Mouse (Mus musculus) hindbrain, embryonic 15.5 days (tissue): ENCODE results near the gene Colgalt2. TPM values are rescaled to one million over a fixed set of nuclear protein-coding genes. Genes with fewer than 3 reads are reported as not detected.
"Not testable (repeated sequence)": the region's sequence is repeated elsewhere in the genome, so short reads cannot be mapped to it uniquely, and the experiment has no call there.

Experiments used
- ATAC-seq: fragments of 200-750 bp; cut with Nextera tagmentation; 2 replicates; pipeline ENCODE4 v1.8.0; 2017; ENCODE audit warnings: low read depth, moderate number of reproducible peaks, moderate TSS enrichment; ENCODE audit not compliant: low FRiP score
- H3K27ac ChIP-seq: fragments of 300-500 bp; sonication (generic); replicated peaks from 2 replicates; pipeline ENCODE4 v1.5.1; 2015; ENCODE audit warnings: mild to moderate bottlenecking, inconsistent platforms
- H3K27me3 ChIP-seq: fragments of 300-500 bp; sonication (generic); 2 replicates; pipeline ENCODE4 v1.6.1; 2015; ENCODE audit warnings: control low read depth, inconsistent platforms
- H3K36me3 ChIP-seq: fragments of 300-500 bp; sonication (generic); 2 replicates; pipeline ENCODE4 v1.6.1; 2015; ENCODE audit warnings: control low read depth, inconsistent platforms
- H3K4me1 ChIP-seq: fragments of 300-500 bp; sonication (generic); replicated peaks from 2 replicates; pipeline ENCODE4 v1.6.1; 2015; ENCODE audit warnings: control low read depth, inconsistent platforms
- H3K4me2 ChIP-seq: fragments of 300-500 bp; sonication (generic); 2 replicates; pipeline ENCODE4 v1.6.1; 2015; ENCODE audit warnings: moderate library complexity, mild to moderate bottlenecking, inconsistent platforms
- H3K4me3 ChIP-seq: fragments of 300-500 bp; sonication (generic); 2 replicates; pipeline ENCODE4 v1.5.1; 2015; ENCODE audit warnings: mild to moderate bottlenecking, inconsistent platforms
- H3K9ac ChIP-seq: fragments of 300-500 bp; sonication (generic); 2 replicates; pipeline ENCODE4 v1.6.1; 2015; ENCODE audit warnings: inconsistent platforms
- H3K9me3 ChIP-seq: fragments of 300-500 bp; sonication (generic); 2 replicates; pipeline ENCODE4 v1.6.1; 2016; ENCODE audit warnings: control low read depth, inconsistent platforms
- WGBS: fragments of 180-500 bp; shearing (Covaris S2); methylation state at CpG from one replicate; pipeline ENCODE4 v1.1.7; 2015; 5-methylcytosine and 5-hydroxymethylcytosine counted together
- polyA plus RNA-seq: library from polyadenylated mRNA; unstranded; fragments of >200 nt; fragmentation: Nextera tagmentation; extraction: Ambion mirVana; gene quantifications from 2 replicates; pipeline ENCODE4 v1.2.1, GENCODE M21; 2015

Colgalt2 gene
- polyA plus RNA-seq, 1 experiment from 2014 or later, result 3.7 TPM

DNA sequence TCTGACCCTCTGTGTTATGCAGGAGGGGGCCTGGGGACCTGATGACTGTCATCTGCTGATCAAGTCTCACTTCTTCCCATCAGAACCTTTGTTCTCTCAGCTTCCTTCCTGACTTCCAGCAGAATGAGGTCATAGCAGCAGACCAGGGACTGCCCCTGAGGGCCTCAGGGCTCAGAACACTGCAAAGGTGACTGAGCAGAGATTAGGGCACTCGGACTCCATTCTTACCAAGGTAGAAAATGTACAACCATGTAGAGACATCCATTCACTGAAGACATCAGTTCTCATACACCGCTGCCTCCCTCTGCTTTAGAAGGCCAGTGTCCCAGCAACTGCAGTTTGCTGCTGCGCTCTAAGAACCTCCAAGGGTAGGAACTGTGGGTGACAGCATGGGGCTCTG lies 23.4 kb downstream of the Colgalt2 start:
- Histone ChIP-seq H3K36me3 (no peaks in the 10 kb centered on the region), H3K27me3 (no peaks in the 10 kb centered on the region), H3K4me2 (no peak overlapping the region), H3K4me1 (no peaks in the 10 kb centered on the region), H3K27ac (no peak overlapping the region), H3K9me3 (no peaks in the 10 kb centered on the region), H3K9ac (no peak overlapping the region), H3K4me3 (no peak overlapping the region)
- ATAC-seq, result no peak
- WGBS, result 88% methylated on average over 3 of the region's 3 CpGs

DNA sequence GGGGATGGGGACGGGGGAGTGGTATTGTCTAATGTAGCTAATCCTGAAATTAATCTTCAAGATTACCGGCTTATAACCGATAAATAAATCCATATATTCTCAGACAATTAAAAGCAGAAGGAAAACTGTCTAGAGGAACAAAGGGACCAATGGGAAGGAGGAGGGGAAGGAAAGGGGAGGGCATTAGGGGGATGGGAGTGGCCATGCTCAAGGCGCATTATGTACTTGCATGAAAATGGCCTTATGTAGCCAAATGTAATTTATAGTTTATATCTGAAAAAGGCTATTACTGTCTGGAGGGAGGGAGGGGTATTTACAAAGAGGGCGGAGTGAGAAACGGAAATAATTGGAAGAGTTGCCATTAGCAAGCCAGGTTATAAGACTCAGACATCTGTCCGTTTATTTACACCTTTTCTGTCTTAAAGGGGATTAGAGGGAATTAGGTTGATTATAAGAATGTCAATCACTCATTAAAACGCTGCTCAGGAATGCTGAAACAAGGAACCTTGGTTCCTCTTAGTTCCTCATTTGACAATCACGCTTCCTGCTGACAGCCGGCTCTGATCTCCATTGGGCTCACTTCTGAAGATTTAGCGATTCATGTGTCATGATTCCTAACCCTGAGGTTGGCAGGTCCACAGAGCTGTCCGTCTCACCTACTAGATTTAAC lies 28.4 kb downstream of the Colgalt2 start:
- no peaks in the 10 kb centered on the region for H3K27me3 ChIP-seq
- H3K9me3 ChIP-seq, result no peaks in the 10 kb centered on the region
- H3K4me2 ChIP-seq, result no peak overlapping the region
- WGBS, result 82% methylated on average over 12 of the region's 12 CpGs
- H3K9ac ChIP-seq, result no peak overlapping the region
- no peaks in the 10 kb centered on the region for H3K4me1 ChIP-seq
- no peak overlapping the region for H3K4me3 ChIP-seq
- H3K36me3 ChIP-seq, result no peaks in the 10 kb centered on the region
- no peak for ATAC-seq
- no peak overlapping the region for H3K27ac ChIP-seq

DNA sequence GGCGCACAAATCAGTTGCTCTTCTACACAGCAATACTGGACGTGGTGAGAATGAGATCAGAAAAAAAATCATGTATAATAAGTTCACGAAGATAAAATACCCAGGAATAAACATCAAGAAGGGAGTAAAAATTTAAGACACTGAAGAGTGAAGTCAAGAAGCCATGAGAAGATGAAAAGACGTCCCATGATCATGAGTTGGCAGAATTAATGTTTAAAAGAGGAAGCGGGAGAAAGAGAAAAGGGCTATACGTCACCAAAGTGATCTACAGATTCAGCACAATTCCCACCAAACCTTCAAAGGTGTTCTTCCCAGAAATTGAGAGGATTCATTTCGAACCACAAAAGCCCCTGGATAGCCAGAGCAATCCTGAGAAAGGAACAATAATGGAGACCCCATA lies 30.2 kb downstream of the Colgalt2 start:
- Histone ChIP-seq H3K4me2 (no peak overlapping the region), H3K36me3 (no peaks in the 10 kb centered on the region), H3K9me3 (no peaks in the 10 kb centered on the region), H3K4me1 (no peaks in the 10 kb centered on the region), H3K27ac (no peak overlapping the region), H3K9ac (no peak overlapping the region), H3K4me3 (no peak overlapping the region), H3K27me3 (no peaks in the 10 kb centered on the region)
- 92% methylated on average over 7 of the region's 7 CpGs for WGBS
- no peak for ATAC-seq

- H3K36me3 ChIP-seq, result no peaks in the 10 kb centered on the region
- H3K9ac ChIP-seq, result no peak overlapping the region
- H3K4me1 ChIP-seq, result no peaks in the 10 kb centered on the region
- no peaks in the 10 kb centered on the region for H3K9me3 ChIP-seq
- H3K4me3 ChIP-seq, result no peak overlapping the region
- no peak overlapping the region for H3K27ac ChIP-seq
- 75% methylated on average over 4 of the region's 4 CpGs for WGBS
- no peaks in the 10 kb centered on the region for H3K27me3 ChIP-seq
- no peak for ATAC-seq
- H3K4me2 ChIP-seq, result no peak overlapping the region
Measured at GRCm38 (mm10) chr1:152434166-152434565, 34.5 kb downstream of the Colgalt2 start.

GRCm38 (mm10) chr1:152437518-152437917 lies 37.9 kb downstream of the Colgalt2 start:
- H3K27me3 ChIP-seq, H3K4me1 ChIP-seq, ATAC-seq, H3K9ac ChIP-seq, H3K4me3 ChIP-seq, H3K9me3 ChIP-seq, H3K4me2 ChIP-seq, H3K27ac ChIP-seq, H3K36me3 ChIP-seq: not testable (repeated sequence)
- WGBS, result 87% methylated on average over 17 of the region's 17 CpGs

- no peak for ATAC-seq
- Histone ChIP-seq H3K4me1 (no peaks in the 10 kb centered on the region), H3K27me3 (no peaks in the 10 kb centered on the region), H3K9me3 (no peaks in the 10 kb centered on the region), H3K9ac (no peak overlapping the region), H3K4me2 (no peak overlapping the region), H3K36me3 (no peaks in the 10 kb centered on the region), H3K4me3 (no peak overlapping the region), H3K27ac (no peak overlapping the region)
- 69% methylated on average over 4 of the region's 4 CpGs for WGBS
Measured at GRCm38 (mm10) chr1:152439408-152439807, 39.8 kb downstream of the Colgalt2 start.

DNA sequence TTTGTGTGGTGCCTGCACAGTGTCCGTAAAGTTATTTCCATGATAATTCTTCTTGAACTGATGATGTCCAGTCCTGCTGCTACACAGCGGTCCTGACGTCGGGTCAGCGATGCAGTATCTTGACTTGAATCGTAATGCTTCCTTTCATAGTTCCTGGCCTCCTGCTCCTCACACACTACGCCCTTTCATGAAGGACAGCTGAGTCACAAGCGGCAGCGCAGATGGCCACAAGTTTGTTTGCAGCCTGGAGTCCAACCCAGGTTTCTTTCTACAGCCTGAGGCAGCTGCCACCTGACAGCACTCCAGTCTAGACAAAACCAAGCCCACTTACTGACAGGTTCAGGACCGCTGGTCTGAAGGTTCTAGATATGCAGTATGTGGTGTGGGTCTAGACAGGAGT lies 40.2 kb downstream of the Colgalt2 start:
- no peaks in the 10 kb centered on the region for H3K9me3 ChIP-seq
- H3K4me1 ChIP-seq, result no peaks in the 10 kb centered on the region
- H3K9ac ChIP-seq, result no peak overlapping the region
- ATAC-seq, result no peak
- H3K4me3 ChIP-seq, result no peak overlapping the region
- no peaks in the 10 kb centered on the region for H3K27me3 ChIP-seq
- WGBS, result 80% methylated on average over 10 of the region's 10 CpGs
- no peak overlapping the region for H3K4me2 ChIP-seq
- H3K36me3 ChIP-seq, result no peaks in the 10 kb centered on the region
- no peak overlapping the region for H3K27ac ChIP-seq

- H3K4me2 ChIP-seq, result no peak overlapping the region
- no peak overlapping the region for H3K9ac ChIP-seq
- H3K27me3 ChIP-seq, result no peaks in the 10 kb centered on the region
- H3K27ac ChIP-seq, result no peak overlapping the region
- WGBS, result 84% methylated on average over 7 of the region's 7 CpGs
- H3K4me1 ChIP-seq, result no peaks in the 10 kb centered on the region
- no peak overlapping the region for H3K4me3 ChIP-seq
- no peaks in the 10 kb centered on the region for H3K36me3 ChIP-seq
- H3K9me3 ChIP-seq, result no peaks in the 10 kb centered on the region
- ATAC-seq, result no peak
Measured at GRCm38 (mm10) chr1:152444630-152445029, 45.0 kb downstream of the Colgalt2 start.

DNA sequence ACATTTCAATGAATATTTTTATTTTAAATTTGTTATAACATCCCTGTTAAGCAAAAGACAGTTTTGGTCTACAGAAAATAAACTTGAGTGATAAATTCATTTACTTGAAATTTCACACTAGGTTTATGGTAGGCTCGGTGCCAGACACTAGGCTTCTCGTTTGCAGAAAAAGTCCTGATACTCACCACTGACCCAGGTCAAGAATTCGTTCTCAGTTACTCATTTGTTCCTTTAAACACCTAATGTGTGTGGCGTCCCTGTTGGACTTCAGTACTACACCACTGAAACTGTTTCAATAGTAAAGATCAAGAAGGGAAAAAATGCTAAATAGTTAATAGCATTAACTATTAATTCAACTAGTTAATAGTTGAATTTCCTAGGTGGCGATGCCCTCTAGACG lies 46.3 kb downstream of the Colgalt2 start:
- no peak overlapping the region for H3K27ac ChIP-seq
- no peak overlapping the region for H3K4me3 ChIP-seq
- H3K36me3 ChIP-seq, result no peaks in the 10 kb centered on the region
- H3K9me3 ChIP-seq, result no peaks in the 10 kb centered on the region
- H3K4me2 ChIP-seq, result no peak overlapping the region
- no peaks in the 10 kb centered on the region for H3K27me3 ChIP-seq
- 89% methylated on average over 6 of the region's 6 CpGs for WGBS
- ATAC-seq, result no peak
- no peaks in the 10 kb centered on the region for H3K4me1 ChIP-seq
- no peak overlapping the region for H3K9ac ChIP-seq

DNA sequence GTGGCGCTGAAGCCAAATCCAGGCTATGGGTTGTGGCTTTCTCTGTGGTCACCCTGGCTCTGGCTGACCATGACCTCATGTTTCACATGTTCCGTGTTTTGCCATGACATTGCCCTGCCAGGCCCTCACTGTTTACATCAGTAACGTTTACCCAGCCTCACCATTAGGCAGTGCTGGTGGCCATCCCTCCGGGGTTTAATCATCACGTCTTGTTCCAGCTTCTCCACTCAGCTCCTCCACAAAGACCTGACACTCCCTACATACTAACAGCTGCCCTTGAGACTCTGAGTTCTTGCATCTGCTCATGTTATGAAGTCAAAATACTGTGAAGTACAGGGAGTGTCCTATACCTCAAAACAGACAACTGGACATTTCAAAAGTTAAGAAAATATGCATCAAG lies 54.9 kb downstream of the Colgalt2 start:
- no peaks in the 10 kb centered on the region for H3K27me3 ChIP-seq
- no peaks in the 10 kb centered on the region for H3K9me3 ChIP-seq
- no peak for ATAC-seq
- peaks cover 14% of the 10 kb centered on the region for H3K4me1 ChIP-seq
- H3K36me3 ChIP-seq, result no peaks in the 10 kb centered on the region
- WGBS, result 69% methylated on average over 5 of the region's 5 CpGs
- H3K4me3 ChIP-seq, result no peak overlapping the region
- no peak overlapping the region for H3K27ac ChIP-seq
- no peak overlapping the region for H3K9ac ChIP-seq
- no peak overlapping the region for H3K4me2 ChIP-seq

GRCm38 (mm10) chr1:152455275-152456243 lies 55.9 kb downstream of the Colgalt2 start:
- no peaks in the 10 kb centered on the region for H3K27me3 ChIP-seq
- no peaks in the 10 kb centered on the region for H3K9me3 ChIP-seq
- peak; percentile 75; the same call in 1 of the 2 replicates for ATAC-seq
- H3K4me3 ChIP-seq, result no peak overlapping the region
- peaks cover 14% of the 10 kb centered on the region for H3K4me1 ChIP-seq
- peak overlapping the region; percentile 14; the same call in 1 of the 2 replicates for H3K4me2 ChIP-seq
- H3K9ac ChIP-seq, result no peak overlapping the region
- 38% methylated on average over 10 of the region's 10 CpGs for WGBS
- peak overlapping the region; percentile 49 for H3K27ac ChIP-seq
- no peaks in the 10 kb centered on the region for H3K36me3 ChIP-seq

DNA sequence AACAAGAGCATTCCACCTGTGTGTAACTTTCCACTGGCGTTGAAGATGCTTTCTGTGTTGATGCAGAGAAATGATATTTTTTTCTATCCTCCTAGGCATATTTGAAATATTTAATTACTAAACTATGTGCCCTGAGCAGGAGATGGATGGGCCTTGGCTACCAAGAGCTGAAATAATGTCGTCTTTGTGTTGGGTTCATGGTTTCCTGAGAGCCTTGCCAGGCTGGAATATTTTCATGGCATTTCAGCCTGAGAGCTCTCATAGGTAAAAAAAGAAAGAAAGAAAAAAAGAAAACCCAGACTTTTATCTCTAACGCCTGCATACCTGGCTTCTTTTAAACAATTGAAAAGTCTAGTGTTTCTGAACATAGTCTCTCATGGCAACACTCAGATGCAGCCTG lies 56.6 kb downstream of the Colgalt2 start:
- Histone ChIP-seq H3K4me1 (peaks cover 14% of the 10 kb centered on the region), H3K9ac (no peak overlapping the region), H3K9me3 (no peaks in the 10 kb centered on the region), H3K27ac (peak overlapping the region; percentile 49; the same call in 1 of the 2 replicates), H3K4me3 (no peak overlapping the region), H3K36me3 (no peaks in the 10 kb centered on the region), H3K27me3 (no peaks in the 10 kb centered on the region), H3K4me2 (no peak overlapping the region)
- 58% methylated on average over 3 of the region's 3 CpGs for WGBS
- no peak for ATAC-seq
